Mouse (Mus musculus) forebrain, embryonic 12.5 days (tissue): ENCODE data around the gene Hdac9. TPM values are rescaled to one million over a fixed set of nuclear protein-coding genes. Genes with fewer than 3 reads are reported as not detected.
A peak's percentile ranks its signal among the peaks of the same experiment; 100 is the strongest.

ENCODE experiments used
- ATAC-seq: fragments of 200-750 bp; cut with Nextera tagmentation; 2 replicates; pipeline ENCODE4 v1.8.0; 2017; ENCODE audit warnings: moderate TSS enrichment; ENCODE audit not compliant: low FRiP score
- H3K27ac ChIP-seq: fragments of 300-500 bp; sonication (generic); 2 replicates; pipeline ENCODE4 v1.5.1; 2016; ENCODE audit warnings: mild to moderate bottlenecking
- H3K27me3 ChIP-seq: fragments of 300-500 bp; sonication (generic); 2 replicates; pipeline ENCODE4 v1.6.1; 2016; ENCODE audit warnings: mild to moderate bottlenecking
- H3K36me3 ChIP-seq: fragments of 300-500 bp; sonication (generic); replicated peaks from 2 replicates; pipeline ENCODE4 v1.6.1; 2016; ENCODE audit warnings: mild to moderate bottlenecking
- H3K4me1 ChIP-seq: fragments of 300-500 bp; sonication (generic); 2 replicates; pipeline ENCODE4 v1.6.1; 2016
- H3K4me2 ChIP-seq: fragments of 300-500 bp; sonication (generic); 2 replicates; pipeline ENCODE4 v1.6.1; 2016; ENCODE audit warnings: mild to moderate bottlenecking, moderate library complexity
- H3K4me3 ChIP-seq: fragments of 300-500 bp; sonication (generic); replicated peaks from 2 replicates; pipeline ENCODE4 v1.5.1; 2016; ENCODE audit warnings: mild to moderate bottlenecking
- H3K9ac ChIP-seq: fragments of 300-500 bp; sonication (generic); 2 replicates; pipeline ENCODE4 v1.6.1; 2016; ENCODE audit warnings: mild to moderate bottlenecking
- H3K9me3 ChIP-seq: fragments of 300-500 bp; sonication (generic); 2 replicates; pipeline ENCODE4 v1.6.1; 2016
- WGBS: fragments of 180-500 bp; shearing (Covaris S2); methylation state at CpG from one replicate; pipeline ENCODE4 v1.1.7; 2016; 5-methylcytosine and 5-hydroxymethylcytosine counted together
- polyA plus RNA-seq: library from polyadenylated mRNA; unstranded; fragments of >200 nt; fragmentation: Nextera tagmentation; extraction: Ambion mirVana; gene quantifications from 2 replicates; pipeline ENCODE4 v1.2.1, GENCODE M21; 2016

Gene Hdac9
- polyA plus RNA-seq, 1 experiment from 2014 or later, result 11.5 TPM

GRCm38 (mm10) chr12:34841196-34841595 lies 75.7 kb downstream of the Hdac9 start:
- Histone ChIP-seq H3K36me3 (no peaks in the 10 kb centered on the region), H3K9ac (no peak overlapping the region), H3K9me3 (no peaks in the 10 kb centered on the region), H3K27me3 (peaks cover 34% of the 10 kb centered on the region), H3K4me1 (peaks cover 8% of the 10 kb centered on the region; the same call in 1 of the 2 replicates), H3K4me3 (no peak overlapping the region), H3K4me2 (no peak overlapping the region), H3K27ac (no peak overlapping the region)
- no peak for ATAC-seq
- 78% methylated on average over 4 of the region's 4 CpGs for WGBS

- Histone ChIP-seq H3K4me2 (no peak overlapping the region), H3K9me3 (no peaks in the 10 kb centered on the region), H3K27ac (no peak overlapping the region), H3K27me3 (peaks cover 64% of the 10 kb centered on the region), H3K9ac (no peak overlapping the region), H3K4me3 (no peak overlapping the region), H3K36me3 (no peaks in the 10 kb centered on the region), H3K4me1 (peaks cover 8% of the 10 kb centered on the region; the same call in 1 of the 2 replicates)
- ATAC-seq, result peak; percentile 82
- WGBS, result 13% methylated on average over 5 of the region's 5 CpGs
Observed at GRCm38 (mm10) chr12:34837318-34837717, 79.6 kb downstream of the Hdac9 start.

- Histone ChIP-seq H3K27me3 (peaks cover 64% of the 10 kb centered on the region), H3K36me3 (no peaks in the 10 kb centered on the region), H3K4me2 (no peak overlapping the region), H3K4me3 (no peak overlapping the region), H3K9me3 (no peaks in the 10 kb centered on the region), H3K9ac (no peak overlapping the region), H3K27ac (no peak overlapping the region), H3K4me1 (peaks cover 8% of the 10 kb centered on the region; the same call in 1 of the 2 replicates)
- WGBS, result 16% methylated on average over 1 of the region's 1 CpGs
- peak; percentile 25; the same call in 1 of the 2 replicates for ATAC-seq
Observed at GRCm38 (mm10) chr12:34836864-34837263, 80.0 kb downstream of the Hdac9 start.

- Histone ChIP-seq H3K4me2 (no peak overlapping the region), H3K36me3 (no peaks in the 10 kb centered on the region), H3K27ac (no peak overlapping the region), H3K4me1 (peaks cover 8% of the 10 kb centered on the region; the same call in 1 of the 2 replicates), H3K27me3 (peaks cover 58% of the 10 kb centered on the region), H3K9ac (no peak overlapping the region), H3K9me3 (no peaks in the 10 kb centered on the region), H3K4me3 (no peak overlapping the region)
- no peak for ATAC-seq
- WGBS, result 97% methylated on average over 1 of the region's 1 CpGs
Observed at GRCm38 (mm10) chr12:34836085-34836484, 80.8 kb downstream of the Hdac9 start.

- peaks cover 8% of the 10 kb centered on the region; the same call in 1 of the 2 replicates for H3K4me1 ChIP-seq
- no peak overlapping the region for H3K27ac ChIP-seq
- 84% methylated on average over 3 of the region's 3 CpGs for WGBS
- no peak overlapping the region for H3K4me3 ChIP-seq
- H3K9me3 ChIP-seq, result no peaks in the 10 kb centered on the region
- ATAC-seq, result no peak
- H3K4me2 ChIP-seq, result no peak overlapping the region
- peaks cover 54% of the 10 kb centered on the region for H3K27me3 ChIP-seq
- no peak overlapping the region for H3K9ac ChIP-seq
- H3K36me3 ChIP-seq, result no peaks in the 10 kb centered on the region
Observed at GRCm38 (mm10) chr12:34835493-34835892, 81.4 kb downstream of the Hdac9 start.

GRCm38 (mm10) chr12:34828684-34829083 lies 88.2 kb downstream of the Hdac9 start:
- peaks cover 8% of the 10 kb centered on the region for H3K27me3 ChIP-seq
- no peak overlapping the region for H3K4me3 ChIP-seq
- H3K9ac ChIP-seq, result no peak overlapping the region
- no peaks in the 10 kb centered on the region for H3K9me3 ChIP-seq
- H3K27ac ChIP-seq, result no peak overlapping the region
- no peak for ATAC-seq
- H3K4me2 ChIP-seq, result no peak overlapping the region
- no peaks in the 10 kb centered on the region for H3K4me1 ChIP-seq
- WGBS, result 53% methylated on average over 3 of the region's 3 CpGs
- H3K36me3 ChIP-seq, result no peaks in the 10 kb centered on the region

GRCm38 (mm10) chr12:34826931-34827330 lies 90.0 kb downstream of the Hdac9 start:
- ATAC-seq, result no peak
- Histone ChIP-seq H3K9ac (no peak overlapping the region), H3K9me3 (no peaks in the 10 kb centered on the region), H3K4me1 (no peaks in the 10 kb centered on the region), H3K27me3 (no peaks in the 10 kb centered on the region; the same call in 1 of the 2 replicates), H3K27ac (no peak overlapping the region), H3K36me3 (no peaks in the 10 kb centered on the region), H3K4me3 (no peak overlapping the region), H3K4me2 (no peak overlapping the region)
- WGBS, result 90% methylated on average over 4 of the region's 4 CpGs

GRCm38 (mm10) chr12:34820229-34820628 lies 96.7 kb downstream of the Hdac9 start:
- Histone ChIP-seq H3K4me1 (no peaks in the 10 kb centered on the region), H3K4me3 (no peak overlapping the region), H3K27me3 (no peaks in the 10 kb centered on the region), H3K9ac (no peak overlapping the region), H3K36me3 (no peaks in the 10 kb centered on the region), H3K9me3 (no peaks in the 10 kb centered on the region), H3K27ac (no peak overlapping the region), H3K4me2 (no peak overlapping the region)
- ATAC-seq, result no peak
- 79% methylated on average over 6 of the region's 6 CpGs for WGBS

GRCm38 (mm10) chr12:34811673-34812613 lies 105.0 kb downstream of the Hdac9 start:
- H3K27ac ChIP-seq, result no peak overlapping the region
- WGBS, result 68% methylated on average over 10 of the region's 10 CpGs
- no peaks in the 10 kb centered on the region for H3K9me3 ChIP-seq
- no peak overlapping the region for H3K9ac ChIP-seq
- H3K4me3 ChIP-seq, result no peak overlapping the region
- ATAC-seq, result no peak
- H3K4me2 ChIP-seq, result no peak overlapping the region
- H3K4me1 ChIP-seq, result no peaks in the 10 kb centered on the region
- H3K36me3 ChIP-seq, result no peaks in the 10 kb centered on the region
- H3K27me3 ChIP-seq, result no peaks in the 10 kb centered on the region

- H3K4me2 ChIP-seq, result no peak overlapping the region
- 91% methylated on average over 2 of the region's 2 CpGs for WGBS
- H3K4me1 ChIP-seq, result no peaks in the 10 kb centered on the region
- no peaks in the 10 kb centered on the region for H3K27me3 ChIP-seq
- no peak overlapping the region for H3K4me3 ChIP-seq
- no peak overlapping the region for H3K27ac ChIP-seq
- ATAC-seq, result no peak
- H3K9ac ChIP-seq, result no peak overlapping the region
- no peaks in the 10 kb centered on the region for H3K36me3 ChIP-seq
- H3K9me3 ChIP-seq, result no peaks in the 10 kb centered on the region
Observed at GRCm38 (mm10) chr12:34810221-34810620, 106.7 kb downstream of the Hdac9 start.

- H3K9me3 ChIP-seq, result no peaks in the 10 kb centered on the region
- H3K27me3 ChIP-seq, result no peaks in the 10 kb centered on the region
- H3K36me3 ChIP-seq, result no peaks in the 10 kb centered on the region
- no peak overlapping the region for H3K27ac ChIP-seq
- H3K4me1 ChIP-seq, result no peaks in the 10 kb centered on the region
- no peak overlapping the region for H3K4me2 ChIP-seq
- no peak for ATAC-seq
- no peak overlapping the region for H3K4me3 ChIP-seq
- no peak overlapping the region for H3K9ac ChIP-seq
- 82% methylated on average over 1 of the region's 1 CpGs for WGBS
Observed at GRCm38 (mm10) chr12:34808180-34808579, 108.7 kb downstream of the Hdac9 start.

GRCm38 (mm10) chr12:34806528-34806927 lies 110.4 kb downstream of the Hdac9 start:
- no peak for ATAC-seq
- no peak overlapping the region for H3K27ac ChIP-seq
- no peaks in the 10 kb centered on the region for H3K9me3 ChIP-seq
- H3K4me1 ChIP-seq, result no peaks in the 10 kb centered on the region
- no peak overlapping the region for H3K4me3 ChIP-seq
- no peak overlapping the region for H3K4me2 ChIP-seq
- no peaks in the 10 kb centered on the region for H3K27me3 ChIP-seq
- no peaks in the 10 kb centered on the region for H3K36me3 ChIP-seq
- no peak overlapping the region for H3K9ac ChIP-seq

- Histone ChIP-seq H3K4me3 (no peak overlapping the region), H3K36me3 (no peaks in the 10 kb centered on the region), H3K4me1 (no peaks in the 10 kb centered on the region), H3K27ac (no peak overlapping the region), H3K9ac (no peak overlapping the region), H3K4me2 (no peak overlapping the region), H3K27me3 (no peaks in the 10 kb centered on the region), H3K9me3 (no peaks in the 10 kb centered on the region)
- 72% methylated on average over 2 of the region's 2 CpGs for WGBS
- no peak for ATAC-seq
Observed at GRCm38 (mm10) chr12:34803721-34804120, 113.2 kb downstream of the Hdac9 start.
